Mouse (Mus musculus) MEL (cell line): ENCODE measurements around the gene Xpnpep2.

ENCODE experiments used
- CHD1 ChIP-seq: IDR thresholded peaks from 2 replicates; pipeline ENCODE4 v1.6.1; 2012; ENCODE audit warnings: low read depth, mild to moderate bottlenecking, inconsistent platforms, low read length, improper control_type of control experiment
- CTCF ChIP-seq, 3 experiments: IDR thresholded peaks in 2 of 3; conservative IDR thresholded peaks in 1 of 3; 2 replicates each; pipeline ENCODE4 v1.5.1; 2011 to 2012; ENCODE audit warnings: low read length in 3 of 3, low read depth in 2 of 3, mild to moderate bottlenecking in 2 of 3, improper control_type of control experiment in 1 of 3, inconsistent platforms in 1 of 3, mixed read lengths in 1 of 3, moderate library complexity in 1 of 3; ENCODE audit not compliant: control insufficient read depth in 1 of 3, insufficient read depth in 1 of 3, poor library complexity in 1 of 3, severe bottlenecking in 1 of 3
- ELF1 ChIP-seq: IDR thresholded peaks from 2 replicates; pipeline ENCODE4 v1.6.1; 2014; ENCODE audit warnings: low read depth, mild to moderate bottlenecking, inconsistent platforms, low read length, improper control_type of control experiment, moderate library complexity
- EP300 ChIP-seq, 2 experiments: IDR thresholded peaks; 2 replicates each; pipeline ENCODE4 v1.6.1; 2011; ENCODE audit warnings: improper control_type of control experiment in 2 of 2, low read length in 2 of 2, low read depth in 1 of 2, mild to moderate bottlenecking in 1 of 2
- ETS1 ChIP-seq: IDR thresholded peaks from 2 replicates; pipeline ENCODE4 v1.6.1; 2012; ENCODE audit warnings: low read depth, mild to moderate bottlenecking, inconsistent platforms, low read length, improper control_type of control experiment, moderate library complexity
- GATA1 ChIP-seq: IDR thresholded peaks from 2 replicates; pipeline ENCODE4 v1.6.1; 2011; ENCODE audit warnings: low read depth, low read length, improper control_type of control experiment
- MYC ChIP-seq: IDR thresholded peaks from 2 replicates; pipeline ENCODE4 v1.6.1; 2011; ENCODE audit warnings: low read depth, mild to moderate bottlenecking, low read length, improper control_type of control experiment, moderate library complexity
- NRF1 ChIP-seq: IDR thresholded peaks from 2 replicates; pipeline ENCODE4 v1.6.1; 2014; ENCODE audit warnings: low read depth, mild to moderate bottlenecking, inconsistent platforms, low read length, improper control_type of control experiment, moderate library complexity; ENCODE audit not compliant: poor library complexity, insufficient read depth, severe bottlenecking
- POLR2A ChIP-seq, 2 experiments: IDR thresholded peaks; 2 replicates each; pipeline ENCODE4 v1.6.1; 2011 to 2012; ENCODE audit warnings: low read length in 2 of 2, mild to moderate bottlenecking in 2 of 2, control low read depth in 1 of 2, improper control_type of control experiment in 1 of 2, low read depth in 1 of 2, moderate library complexity in 1 of 2; ENCODE audit not compliant: control insufficient read depth in 1 of 2, insufficient read depth in 1 of 2, poor library complexity in 1 of 2

- TF ChIP-seq GATA1 (no peak), CTCF (IDR thresholded peaks at IDR 0.05 in 2 of 3, conservative IDR thresholded peaks at IDR 0.05 in 1 of 3; ENCODE audit: control insufficient read depth in 1 of 3, insufficient read depth in 1 of 3, low read depth in 2 of 3, low read length in 3 of 3, poor library complexity in 1 of 3, severe bottlenecking in 1 of 3) (no peak), NRF1 (no peak), ETS1 (no peak), EP300 (IDR thresholded peaks at IDR 0.05; ENCODE audit: low read depth in 1 of 2, low read length in 2 of 2) (no peak), MYC (no peak), POLR2A (IDR thresholded peaks at IDR 0.05; ENCODE audit: control insufficient read depth in 1 of 2, insufficient read depth in 1 of 2, low read depth in 1 of 2, low read length in 2 of 2, poor library complexity in 1 of 2) (no peak), ELF1 (no peak), CHD1 (no peak)
Observed at GRCm38 (mm10) chrX:48152106-48152505, 43.6 kb downstream of the Xpnpep2 start.
